Mouse (Mus musculus): Measurements from ENCODE around the gene Crhr2. TPM values are rescaled to one million over a fixed set of nuclear protein-coding genes. Genes with fewer than 3 reads are reported as not detected.
A peak's percentile ranks its signal among the peaks of the same experiment; 100 is the strongest.

Crhr2 gene
- polyA plus RNA-seq, 1 experiment from 2014 or later = not detected

DNA sequence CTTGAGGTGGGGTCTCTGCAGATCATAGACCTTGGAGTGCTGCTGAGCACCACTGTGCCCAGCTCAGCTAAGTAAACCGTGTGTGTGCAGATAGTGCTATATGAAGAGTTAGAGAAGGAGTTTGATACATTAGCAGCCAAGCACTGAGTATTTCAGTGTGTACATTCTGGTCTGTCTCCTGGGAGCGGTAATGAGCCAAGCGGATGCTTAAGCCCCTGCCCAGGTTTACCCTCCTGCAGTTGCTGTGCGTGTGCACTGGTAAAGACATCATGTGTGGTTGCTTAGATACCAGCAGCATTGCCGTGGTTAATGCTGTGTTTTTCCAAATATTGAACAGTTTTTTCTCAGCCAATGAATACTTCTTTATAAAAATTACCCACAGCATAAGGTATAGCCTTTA, 88.3 kb downstream of the Crhr2 start:
- H3K36me3 ChIP-seq = peaks cover 27% of the 10 kb centered on the region
- H3K27ac ChIP-seq = no peak overlapping the region
- no peaks in the 10 kb centered on the region for H3K27me3 ChIP-seq
- H3K4me1 ChIP-seq (replicated peaks) = peaks cover 18% of the 10 kb centered on the region
- no peak overlapping the region for H3K4me3 ChIP-seq (replicated peaks)
- no peaks in the 10 kb centered on the region for H3K9me3 ChIP-seq
- ATAC-seq (ENCODE audit: insufficient number of reproducible peaks, insufficient read depth, low FRiP score, low TSS enrichment, low read depth) = 0 out of 2 replicates have a peak, but pooled peaks have one; percentile 15
- H3K9ac ChIP-seq (replicated peaks) = no peak overlapping the region
- no peak overlapping the region for H3K4me2 ChIP-seq
- WGBS = 68% methylated on average over 5 of the region's 5 CpGs

GRCm38 (mm10) chr6:55043206-55043605, 89.6 kb downstream of the Crhr2 start:
- no peak for ATAC-seq (ENCODE audit: insufficient number of reproducible peaks, insufficient read depth, low FRiP score, low TSS enrichment, low read depth)
- no peak overlapping the region for H3K4me2 ChIP-seq
- no peak overlapping the region for H3K4me3 ChIP-seq (replicated peaks)
- no peaks in the 10 kb centered on the region for H3K27me3 ChIP-seq
- H3K27ac ChIP-seq = no peak overlapping the region
- no peaks in the 10 kb centered on the region for H3K9me3 ChIP-seq
- H3K4me1 ChIP-seq (replicated peaks) = peaks cover 25% of the 10 kb centered on the region
- no peak overlapping the region for H3K9ac ChIP-seq (replicated peaks)
- WGBS = 74% methylated on average over 8 of the region's 8 CpGs
- peaks cover 14% of the 10 kb centered on the region for H3K36me3 ChIP-seq

Other genes with a start within 250 kb of the Crhr2 start
- 3.6 and 3.8 TPM in 2 replicates for gene Nod1, start 160.4 kb downstream of the Crhr2 start, polyA plus RNA-seq (2016; fragmentation: Nextera tagmentation; extraction: Ambion mirVana)
- gene Ggct, start 140.1 kb downstream of the Crhr2 start, polyA plus RNA-seq (2016; fragmentation: Nextera tagmentation; extraction: Ambion mirVana) = 8.0 and 10.6 TPM in 2 replicates
- gene Gars, start 95.0 kb downstream of the Crhr2 start, polyA plus RNA-seq (2016; fragmentation: Nextera tagmentation; extraction: Ambion mirVana) = 148 and 149 TPM in 2 replicates
- gene Inmt, start 42.0 kb upstream of the Crhr2 start, polyA plus RNA-seq (2016; fragmentation: Nextera tagmentation; extraction: Ambion mirVana) = not detected in 2 replicates
- gene Mindy4, start 70.4 kb upstream of the Crhr2 start, polyA plus RNA-seq (2016; fragmentation: Nextera tagmentation; extraction: Ambion mirVana) = 15.2 and 19.2 TPM in 2 replicates
- gene Aqp1, start 203.4 kb upstream of the Crhr2 start, polyA plus RNA-seq (2016; fragmentation: Nextera tagmentation; extraction: Ambion mirVana) = 4.0 and 4.2 TPM in 2 replicates
- gene Ghrhr, start 243.3 kb upstream of the Crhr2 start, polyA plus RNA-seq (2016; fragmentation: Nextera tagmentation; extraction: Ambion mirVana) = not detected in 2 replicates

All from limb, embryonic 12.5 days (tissue).